31 mouse cellular contexts compared by ENCODE assay signal in the genomic region with DNA sequence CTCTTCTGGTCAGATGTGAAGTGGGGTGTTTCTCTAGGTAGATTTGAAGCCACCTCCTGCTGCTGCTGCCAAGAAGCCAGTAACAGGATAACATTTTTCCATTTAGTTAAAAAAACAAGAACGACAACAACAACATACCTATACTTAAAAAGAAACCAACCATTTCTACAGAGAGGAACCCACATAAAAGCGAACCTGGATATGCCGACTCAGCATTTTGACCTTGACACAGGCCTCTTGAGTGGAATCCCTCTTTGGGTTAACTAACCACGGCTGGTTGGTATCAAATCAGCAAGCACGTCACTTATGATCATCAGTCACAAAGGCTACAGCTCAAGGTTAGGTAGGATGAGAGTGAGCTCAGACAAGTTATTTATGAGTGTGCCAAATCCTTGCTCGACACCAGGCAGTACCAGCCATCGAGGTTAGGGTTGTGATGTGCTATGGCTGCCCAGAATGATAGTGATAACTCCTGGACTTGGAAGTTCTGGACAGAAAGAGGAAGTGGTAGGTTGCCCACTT.
DNase-seq lines count a peak whose midpoint lies in the region; ATAC-seq lines count a peak whose summit lies in the region.
"Had no signal": no experiment of that assay in that cellular context is flagged by ENCODE, and none has a peak within 500 bp of the region (broad histone marks: within the 10 kb centered on the region; RNA-seq: fewer than 3 reads in every experiment).

No protein-coding gene starts in this region.

- peak; percentile 63 to 78 for DNase-seq in adrenal gland, adult (ENCODE audit: inconsistent age in 2 of 2, low spot score in 1 of 2)
- no peak for DNase-seq in adrenal gland, postnatal 4 days (ENCODE audit: low spot score in 2 of 2)
- peak; percentile 30 for DNase-seq in thymus, postnatal 0 days (ENCODE audit: low spot score)
- no peak for DNase-seq in thymus, postnatal 14 days
- DNase-seq in adrenal gland, postnatal 10 days, result peak; percentile 32
- DNase-seq in embryo, embryonic 10.5 days (ENCODE audit: low spot score), result no peak
- DNase-seq: cerebellum, adult 11 months; cerebellum, adult 2 months; cerebellum, adult 9-11 months; cerebellum, postnatal 25 days; embryo, embryonic 11 days; gastrocnemius, postnatal 14 days; heart, adult 18-20 months; heart, postnatal 10 days; heart, postnatal 36 days; kidney, adult 2 months had no signal

- no peak overlapping the region for H3K4me2 ChIP-seq in hindbrain, embryonic 12.5 days (replicated peaks)
- H3K4me2 ChIP-seq in forebrain, embryonic 13.5 days, result no peak overlapping the region
- H3K4me2 ChIP-seq: embryonic facial prominence, embryonic 13.5 days; forebrain, embryonic 12.5 days; heart, embryonic 12.5 days; heart, embryonic 15.5 days; hindbrain, embryonic 14.5 days had no signal

- H3K36me3 ChIP-seq in hindbrain, embryonic 12.5 days, result no peaks in the 10 kb centered on the region
- H3K36me3 ChIP-seq in forebrain, embryonic 13.5 days (ENCODE audit: poor library complexity, severe bottlenecking), result no peaks in the 10 kb centered on the region
- H3K36me3 ChIP-seq: embryonic facial prominence, embryonic 10.5 days; embryonic facial prominence, embryonic 13.5 days; forebrain, embryonic 12.5 days; heart, embryonic 12.5 days; heart, embryonic 15.5 days; hindbrain, embryonic 10.5 days had no signal

- no peak overlapping the region for H3K27ac ChIP-seq in hindbrain, embryonic 12.5 days
- H3K27ac ChIP-seq in forebrain, embryonic 13.5 days, result no peak overlapping the region
- H3K27ac ChIP-seq: embryonic facial prominence, embryonic 10.5 days; embryonic facial prominence, embryonic 13.5 days; forebrain, embryonic 12.5 days; heart, embryonic 15.5 days; hindbrain, embryonic 10.5 days; hindbrain, embryonic 14.5 days; hindbrain, postnatal 0 days had no signal

- peaks cover 18% of the 10 kb centered on the region for H3K4me1 ChIP-seq in hindbrain, embryonic 12.5 days
- H3K4me1 ChIP-seq in forebrain, embryonic 13.5 days, result peaks cover 25% of the 10 kb centered on the region

- H3K4me3 ChIP-seq in hindbrain, embryonic 12.5 days, result no peak overlapping the region
- H3K4me3 ChIP-seq in forebrain, embryonic 13.5 days, result no peak overlapping the region
- H3K4me3 ChIP-seq: embryonic facial prominence, embryonic 10.5 days; embryonic facial prominence, embryonic 13.5 days; erythroblast, embryonic 14.5 days; forebrain, embryonic 12.5 days; heart, embryonic 12.5 days; heart, embryonic 15.5 days; hindbrain, embryonic 10.5 days had no signal

- no peaks in the 10 kb centered on the region for H3K9me3 ChIP-seq in hindbrain, embryonic 12.5 days (replicated peaks)
- H3K9me3 ChIP-seq in forebrain, embryonic 13.5 days (replicated peaks), result no peaks in the 10 kb centered on the region
- H3K9me3 ChIP-seq: embryonic facial prominence, embryonic 10.5 days; embryonic facial prominence, embryonic 13.5 days; forebrain, embryonic 12.5 days; heart, embryonic 12.5 days; heart, embryonic 15.5 days; hindbrain, embryonic 10.5 days had no signal

- H3K9ac ChIP-seq in hindbrain, embryonic 12.5 days, result no peak overlapping the region
- H3K9ac ChIP-seq in forebrain, embryonic 13.5 days, result no peak overlapping the region
- H3K9ac ChIP-seq: embryonic facial prominence, embryonic 13.5 days; forebrain, embryonic 12.5 days; heart, embryonic 12.5 days; heart, embryonic 15.5 days; hindbrain, embryonic 14.5 days had no signal

- WGBS in hindbrain, embryonic 12.5 days, result 84% methylated on average over 7 of the region's 7 CpGs
- WGBS in forebrain, embryonic 13.5 days, result 89% methylated on average over 7 of the region's 7 CpGs

- H3K27me3 ChIP-seq in hindbrain, embryonic 12.5 days, result no peaks in the 10 kb centered on the region
- H3K27me3 ChIP-seq in forebrain, embryonic 13.5 days, result peaks cover 11% of the 10 kb centered on the region; the same call in 1 of the 2 replicates
- H3K27me3 ChIP-seq: embryonic facial prominence, embryonic 13.5 days; heart, embryonic 12.5 days; heart, embryonic 15.5 days had no signal

- ATAC-seq in hindbrain, embryonic 12.5 days (ENCODE audit: low FRiP score), result no peak
- no peak for ATAC-seq in forebrain, embryonic 13.5 days
- ATAC-seq: activated CD4-positive, CD25-positive, alpha-beta regulatory T cell, adult 4 months; forebrain, embryonic 16.5 days; hindbrain, postnatal 0 days; inflammation-experienced regulatory T-cells, adult 6 months; intestine, postnatal 0 days had no signal

Comparison
In these comparisons a context has a peak if more than half of its experiments do, and no peak if none do; other contexts are left out.
1. DNase-seq: peak in adrenal gland, adult (2 of 2), thymus, postnatal 0 days (single experiment) and adrenal gland, postnatal 10 days (single experiment); none in adrenal gland, postnatal 4 days (0 of 2), thymus, postnatal 14 days (single experiment) and embryo, embryonic 10.5 days (single experiment).